Mouse (Mus musculus) embryonic facial prominence, embryonic 11.5 days (tissue): ENCODE measurements at regions not wholly inside any gene's neighbourhood (a gene's known extent, or its start where the extent isn't known, plus 50 kb on each side); places are given as distances from the start of the nearest gene placed in this dataset.
A peak's percentile ranks its signal among the peaks of the same experiment; 100 is the strongest.

Experiments
- ATAC-seq: fragments of 200-750 bp; cut with Nextera tagmentation; replicated peaks from 2 replicates; pipeline ENCODE4 v1.8.0; 2017; ENCODE audit warnings: low read depth; ENCODE audit not compliant: insufficient number of reproducible peaks, low FRiP score, low TSS enrichment
- DNase-seq: peaks from one replicate; pipeline ENCODE4 v3.0.0-alpha.2; 2015; ENCODE audit warnings: low spot score
- H3K27ac ChIP-seq: fragments of 300-500 bp; sonication (generic); replicated peaks from 2 replicates; pipeline ENCODE4 v1.5.1; 2014; ENCODE audit warnings: mild to moderate bottlenecking, low read depth, low read length, control low read depth
- H3K27me3 ChIP-seq: fragments of 300-500 bp; sonication (generic); 2 replicates; pipeline ENCODE4 v1.6.1; 2014; ENCODE audit warnings: mild to moderate bottlenecking, low read length, moderate library complexity, mixed read lengths; ENCODE audit not compliant: control insufficient read depth, insufficient read depth
- H3K36me3 ChIP-seq: fragments of 300-500 bp; sonication (generic); replicated peaks from 2 replicates; pipeline ENCODE4 v1.6.1; 2014; ENCODE audit warnings: low read depth, mild to moderate bottlenecking, low read length, moderate library complexity, mixed read lengths; ENCODE audit not compliant: control insufficient read depth, insufficient read depth
- H3K4me1 ChIP-seq: fragments of 300-500 bp; sonication (generic); 2 replicates; pipeline ENCODE4 v1.6.1; 2014; ENCODE audit warnings: low read length, mixed read lengths; ENCODE audit not compliant: control insufficient read depth, insufficient read depth
- H3K4me2 ChIP-seq: fragments of 300-500 bp; sonication (generic); 2 replicates; pipeline ENCODE4 v1.6.1; 2014; ENCODE audit warnings: low read depth, mild to moderate bottlenecking, control low read depth, low read length, moderate library complexity
- H3K4me3 ChIP-seq: fragments of 300-500 bp; sonication (generic); 2 replicates; pipeline ENCODE4 v1.5.1; 2014; ENCODE audit warnings: low read depth, low read length, control low read depth
- H3K9ac ChIP-seq: fragments of 300-500 bp; sonication (generic); replicated peaks from 2 replicates; pipeline ENCODE4 v1.6.1; 2014; ENCODE audit warnings: mild to moderate bottlenecking, control low read depth, low read length
- H3K9me3 ChIP-seq: fragments of 300-500 bp; sonication (generic); replicated peaks from 2 replicates; pipeline ENCODE4 v1.6.1; 2016; ENCODE audit warnings: mild to moderate bottlenecking, low read length, inconsistent platforms, mixed read lengths; ENCODE audit not compliant: control insufficient read depth
- WGBS: fragments of 180-500 bp; shearing (Covaris S2); extraction: QIAGEN DNeasy Blood & Tissue Kit; methylation state at CpG from one replicate; pipeline ENCODE4 v1.1.7; 2014; 5-methylcytosine and 5-hydroxymethylcytosine counted together

GRCm38 (mm10) chr6:66263429-66263828, 271.8 kb upstream of the Mad2l1 start:
- WGBS: 79% methylated on average over 3 of the region's 3 CpGs
- H3K4me2 ChIP-seq: no peak overlapping the region
- no peaks in the 10 kb centered on the region for H3K4me1 ChIP-seq
- H3K9me3 ChIP-seq: no peaks in the 10 kb centered on the region
- H3K27me3 ChIP-seq: no peaks in the 10 kb centered on the region
- ATAC-seq (no peak), DNase-seq (no peak)
- H3K27ac ChIP-seq: no peak overlapping the region
- no peak overlapping the region for H3K9ac ChIP-seq
- no peaks in the 10 kb centered on the region for H3K36me3 ChIP-seq
- no peak overlapping the region for H3K4me3 ChIP-seq

- ATAC-seq: no peak
- H3K27me3 ChIP-seq: no peaks in the 10 kb centered on the region
- no peak overlapping the region for H3K9ac ChIP-seq
- 78% methylated on average over 1 of the region's 1 CpGs for WGBS
- H3K4me2 ChIP-seq: no peak overlapping the region
- no peak overlapping the region for H3K27ac ChIP-seq
- H3K36me3 ChIP-seq: no peaks in the 10 kb centered on the region
- no peaks in the 10 kb centered on the region for H3K9me3 ChIP-seq
- no peak overlapping the region for H3K4me3 ChIP-seq
- H3K4me1 ChIP-seq: no peaks in the 10 kb centered on the region
- no peak for DNase-seq
These were observed 271.3 kb upstream of the Mad2l1 start for GRCm38 (mm10) chr6:66263918-66264317.

- H3K36me3 ChIP-seq: no peaks in the 10 kb centered on the region
- DNase-seq: peak; percentile 55
- ATAC-seq: no peak; the same call in 1 of the 2 replicates
- H3K9ac ChIP-seq: no peak overlapping the region
- no peaks in the 10 kb centered on the region for H3K27me3 ChIP-seq
- no peak overlapping the region for H3K4me3 ChIP-seq
- no peaks in the 10 kb centered on the region for H3K4me1 ChIP-seq
- H3K4me2 ChIP-seq: no peak overlapping the region
- WGBS: 19% methylated on average over 3 of the region's 3 CpGs
- H3K9me3 ChIP-seq: no peaks in the 10 kb centered on the region
- no peak overlapping the region for H3K27ac ChIP-seq
These were observed 266.8 kb upstream of the Mad2l1 start for GRCm38 (mm10) chr6:66268427-66268826.

- Histone ChIP-seq H3K36me3 (no peaks in the 10 kb centered on the region), H3K27me3 (no peaks in the 10 kb centered on the region), H3K9me3 (no peaks in the 10 kb centered on the region), H3K9ac (no peak overlapping the region), H3K4me2 (no peak overlapping the region), H3K4me3 (no peak overlapping the region), H3K27ac (no peak overlapping the region), H3K4me1 (no peaks in the 10 kb centered on the region)
- DNase-seq (no peak), ATAC-seq (no peak)
- 84% methylated on average over 6 of the region's 6 CpGs for WGBS
These were observed 263.6 kb upstream of the Mad2l1 start for GRCm38 (mm10) chr6:66271414-66272206.

GRCm38 (mm10) chr6:66272216-66272615, 263.0 kb upstream of the Mad2l1 start:
- no peaks in the 10 kb centered on the region for H3K36me3 ChIP-seq
- DNase-seq (no peak), ATAC-seq (no peak)
- H3K27me3 ChIP-seq: no peaks in the 10 kb centered on the region
- H3K27ac ChIP-seq: no peak overlapping the region
- no peak overlapping the region for H3K9ac ChIP-seq
- H3K4me3 ChIP-seq: no peak overlapping the region
- H3K4me1 ChIP-seq: no peaks in the 10 kb centered on the region
- no peaks in the 10 kb centered on the region for H3K9me3 ChIP-seq
- 88% methylated on average over 2 of the region's 2 CpGs for whole genome bisulfite sequencing
- no peak overlapping the region for H3K4me2 ChIP-seq

- WGBS: 89% methylated on average over 4 of the region's 4 CpGs
- Histone ChIP-seq H3K9ac (no peak overlapping the region), H3K27ac (no peak overlapping the region), H3K36me3 (no peaks in the 10 kb centered on the region), H3K27me3 (no peaks in the 10 kb centered on the region), H3K4me3 (no peak overlapping the region), H3K4me2 (no peak overlapping the region), H3K9me3 (no peaks in the 10 kb centered on the region), H3K4me1 (no peaks in the 10 kb centered on the region)
- ATAC-seq: no peak
- DNase-seq: no peak
These were observed 260.5 kb upstream of the Mad2l1 start for GRCm38 (mm10) chr6:66274737-66275136.

- Histone ChIP-seq H3K27ac (no peak overlapping the region), H3K4me1 (no peaks in the 10 kb centered on the region), H3K9ac (no peak overlapping the region), H3K4me3 (no peak overlapping the region), H3K4me2 (no peak overlapping the region), H3K27me3 (no peaks in the 10 kb centered on the region), H3K36me3 (no peaks in the 10 kb centered on the region), H3K9me3 (no peaks in the 10 kb centered on the region)
- 86% methylated on average over 8 of the region's 8 CpGs for WGBS
- DNase-seq (no peak), ATAC-seq (no peak)
These were observed 254.5 kb upstream of the Mad2l1 start for GRCm38 (mm10) chr6:66280701-66281100.

- WGBS: 80% methylated on average over 6 of the region's 6 CpGs
These were observed 252.5 kb upstream of the Mad2l1 start for GRCm38 (mm10) chr6:66282566-66283115.

More at GRCm38 (mm10) chr6:66282566-66283115, 252.5 kb upstream of the Mad2l1 start:
- no peak overlapping the region for H3K27ac ChIP-seq
- H3K27me3 ChIP-seq: no peaks in the 10 kb centered on the region
- no peak overlapping the region for H3K4me2 ChIP-seq
- DNase-seq (no peak), ATAC-seq (no peak)
- H3K36me3 ChIP-seq: no peaks in the 10 kb centered on the region
- no peak overlapping the region for H3K4me3 ChIP-seq
- H3K9me3 ChIP-seq: no peaks in the 10 kb centered on the region
- no peaks in the 10 kb centered on the region for H3K4me1 ChIP-seq
- no peak overlapping the region for H3K9ac ChIP-seq
